Mouse (Mus musculus): ENCODE measurements around the gene Tox2. TPM values are rescaled to one million over a fixed set of nuclear protein-coding genes. Genes with fewer than 3 reads are reported as not detected.

Tox2 gene
- 4.2 and 5.1 TPM in 2 replicates for polyA plus RNA-seq (2014; fragmentation: Nextera tagmentation; extraction: Ambion mirVana)

GRCm38 (mm10) chr2:163202884-163203634 is at the start of gene Tox2:
Gene Tox2 (plus strand): TSS chr2:163203125.
- Histone ChIP-seq H3K9ac (ENCODE audit: low read depth, low read length) (peak within 1 kb of the TSS; percentile 58), H3K4me1 (ENCODE audit: control insufficient read depth, insufficient read depth, low read length) (peaks cover 18% of the 10 kb centered on the region; the same call in 1 of the 2 replicates), H3K27me3 (replicated peaks; ENCODE audit: control insufficient read depth, insufficient read depth, low read length) (peaks cover 44% of the 10 kb centered on the region), H3K36me3 (ENCODE audit: control insufficient read depth, insufficient read depth, low read length) (no peaks in the 10 kb centered on the region), H3K4me2 (ENCODE audit: low read depth, low read length) (peak within 1 kb of the TSS; percentile 91), H3K27ac (replicated peaks; ENCODE audit: low read depth, low read length) (no peak within 1 kb of the TSS), H3K9me3 (ENCODE audit: control insufficient read depth, low read length) (peaks cover 13% of the 10 kb centered on the region), H3K4me3 (ENCODE audit: low read depth, low read length) (peak within 1 kb of the TSS; percentile 53)
- DNase-seq (ENCODE audit: low spot score) = peak; percentile 77
- peak; percentile 89 for ATAC-seq (ENCODE audit: low read depth)
- WGBS = under 1% methylated on average over 39 of the region's 79 CpGs

- no peaks in the 10 kb centered on the region for H3K27me3 ChIP-seq (replicated peaks; ENCODE audit: control insufficient read depth, insufficient read depth, low read length)
- no peak overlapping the region for H3K27ac ChIP-seq (replicated peaks; ENCODE audit: low read depth, low read length)
- WGBS = 91% methylated on average over 8 of the region's 8 CpGs
- no peaks in the 10 kb centered on the region for H3K4me1 ChIP-seq (ENCODE audit: control insufficient read depth, insufficient read depth, low read length)
- no peaks in the 10 kb centered on the region for H3K9me3 ChIP-seq (ENCODE audit: control insufficient read depth, low read length)
- no peaks in the 10 kb centered on the region for H3K36me3 ChIP-seq (ENCODE audit: control insufficient read depth, insufficient read depth, low read length)
- H3K4me2 ChIP-seq (ENCODE audit: low read depth, low read length) = no peak overlapping the region
- DNase-seq (ENCODE audit: low spot score) (no peak), ATAC-seq (ENCODE audit: low read depth) (no peak)
- H3K9ac ChIP-seq (ENCODE audit: low read depth, low read length) = no peak overlapping the region
- no peak overlapping the region for H3K4me3 ChIP-seq (ENCODE audit: low read depth, low read length)
These were observed 48.3 kb upstream of the Tox2 start for GRCm38 (mm10) chr2:163154673-163155072.

GRCm38 (mm10) chr2:163158979-163159378 is 43.9 kb upstream of the Tox2 start:
- WGBS = 91% methylated on average over 9 of the region's 9 CpGs
- no peak overlapping the region for H3K9ac ChIP-seq (ENCODE audit: low read depth, low read length)
- H3K4me3 ChIP-seq (ENCODE audit: low read depth, low read length) = no peak overlapping the region
- DNase-seq (ENCODE audit: low spot score) (no peak), ATAC-seq (ENCODE audit: low read depth) (no peak)
- H3K27me3 ChIP-seq (replicated peaks; ENCODE audit: control insufficient read depth, insufficient read depth, low read length) = no peaks in the 10 kb centered on the region
- H3K9me3 ChIP-seq (ENCODE audit: control insufficient read depth, low read length) = no peaks in the 10 kb centered on the region; the same call in 1 of the 2 replicates
- no peak overlapping the region for H3K4me2 ChIP-seq (ENCODE audit: low read depth, low read length)
- H3K27ac ChIP-seq (replicated peaks; ENCODE audit: low read depth, low read length) = no peak overlapping the region
- no peaks in the 10 kb centered on the region for H3K36me3 ChIP-seq (ENCODE audit: control insufficient read depth, insufficient read depth, low read length)
- no peaks in the 10 kb centered on the region for H3K4me1 ChIP-seq (ENCODE audit: control insufficient read depth, insufficient read depth, low read length)

- Histone ChIP-seq H3K4me2 (ENCODE audit: low read depth, low read length) (no peak overlapping the region), H3K27me3 (replicated peaks; ENCODE audit: control insufficient read depth, insufficient read depth, low read length) (no peaks in the 10 kb centered on the region), H3K9me3 (ENCODE audit: control insufficient read depth, low read length) (no peaks in the 10 kb centered on the region; the same call in 1 of the 2 replicates), H3K9ac (ENCODE audit: low read depth, low read length) (no peak overlapping the region), H3K27ac (replicated peaks; ENCODE audit: low read depth, low read length) (no peak overlapping the region), H3K36me3 (ENCODE audit: control insufficient read depth, insufficient read depth, low read length) (no peaks in the 10 kb centered on the region), H3K4me1 (ENCODE audit: control insufficient read depth, insufficient read depth, low read length) (0 out of 2 replicates have a peak, but pooled peaks cover 3% of the 10 kb centered on the region), H3K4me3 (ENCODE audit: low read depth, low read length) (no peak overlapping the region)
- ATAC-seq (ENCODE audit: low read depth) = no peak
- 81% methylated on average over 10 of the region's 10 CpGs for WGBS
- DNase-seq (ENCODE audit: low spot score) = no peak
These were observed 38.4 kb upstream of the Tox2 start for GRCm38 (mm10) chr2:163164461-163164990.

GRCm38 (mm10) chr2:163166067-163166805 is 36.7 kb upstream of the Tox2 start:
- no peaks in the 10 kb centered on the region for H3K27me3 ChIP-seq (replicated peaks; ENCODE audit: control insufficient read depth, insufficient read depth, low read length)
- ATAC-seq (ENCODE audit: low read depth) = peak; percentile 18; the same call in 1 of the 2 replicates
- H3K27ac ChIP-seq (replicated peaks; ENCODE audit: low read depth, low read length) = no peak overlapping the region
- no peak overlapping the region for H3K4me3 ChIP-seq (ENCODE audit: low read depth, low read length)
- no peak overlapping the region for H3K4me2 ChIP-seq (ENCODE audit: low read depth, low read length)
- H3K36me3 ChIP-seq (ENCODE audit: control insufficient read depth, insufficient read depth, low read length) = no peaks in the 10 kb centered on the region
- DNase-seq (ENCODE audit: low spot score) = no peak
- 0 out of 2 replicates have a peak, but pooled peaks cover 3% of the 10 kb centered on the region for H3K4me1 ChIP-seq (ENCODE audit: control insufficient read depth, insufficient read depth, low read length)
- no peak overlapping the region for H3K9ac ChIP-seq (ENCODE audit: low read depth, low read length)
- H3K9me3 ChIP-seq (ENCODE audit: control insufficient read depth, low read length) = no peaks in the 10 kb centered on the region; the same call in 1 of the 2 replicates
- 44% methylated on average over 13 of the region's 13 CpGs for WGBS

- 87% methylated on average over 11 of the region's 11 CpGs for WGBS
- DNase-seq (ENCODE audit: low spot score) = no peak
- no peaks in the 10 kb centered on the region for H3K9me3 ChIP-seq (ENCODE audit: control insufficient read depth, low read length)
These were observed 31.0 kb upstream of the Tox2 start for GRCm38 (mm10) chr2:163171891-163172290.

GRCm38 (mm10) chr2:163174066-163174465 is 28.9 kb upstream of the Tox2 start:
- no peak overlapping the region for H3K9ac ChIP-seq (ENCODE audit: low read depth, low read length)
- no peaks in the 10 kb centered on the region for H3K36me3 ChIP-seq (ENCODE audit: control insufficient read depth, insufficient read depth, low read length)
- no peaks in the 10 kb centered on the region for H3K9me3 ChIP-seq (ENCODE audit: control insufficient read depth, low read length)
- ATAC-seq (ENCODE audit: low read depth) = no peak
- no peaks in the 10 kb centered on the region for H3K27me3 ChIP-seq (replicated peaks; ENCODE audit: control insufficient read depth, insufficient read depth, low read length)
- peak; percentile 38 for DNase-seq (ENCODE audit: low spot score)
- H3K4me3 ChIP-seq (ENCODE audit: low read depth, low read length) = no peak overlapping the region
- no peaks in the 10 kb centered on the region for H3K4me1 ChIP-seq (ENCODE audit: control insufficient read depth, insufficient read depth, low read length)
- 47% methylated on average over 7 of the region's 7 CpGs for WGBS
- no peak overlapping the region for H3K4me2 ChIP-seq (ENCODE audit: low read depth, low read length)
- H3K27ac ChIP-seq (replicated peaks; ENCODE audit: low read depth, low read length) = no peak overlapping the region

More at GRCm38 (mm10) chr2:163171891-163172290, 31.0 kb upstream of the Tox2 start:
- Histone ChIP-seq H3K4me3 (ENCODE audit: low read depth, low read length) (no peak overlapping the region), H3K27ac (replicated peaks; ENCODE audit: low read depth, low read length) (no peak overlapping the region), H3K27me3 (replicated peaks; ENCODE audit: control insufficient read depth, insufficient read depth, low read length) (no peaks in the 10 kb centered on the region), H3K9ac (ENCODE audit: low read depth, low read length) (no peak overlapping the region), H3K4me1 (ENCODE audit: control insufficient read depth, insufficient read depth, low read length) (no peaks in the 10 kb centered on the region), H3K4me2 (ENCODE audit: low read depth, low read length) (no peak overlapping the region), H3K36me3 (ENCODE audit: control insufficient read depth, insufficient read depth, low read length) (no peaks in the 10 kb centered on the region)
- ATAC-seq (ENCODE audit: low read depth) = no peak

GRCm38 (mm10) chr2:163175831-163176230 is 27.1 kb upstream of the Tox2 start:
- WGBS = 90% methylated on average over 7 of the region's 8 CpGs
- H3K4me3 ChIP-seq (ENCODE audit: low read depth, low read length) = no peak overlapping the region
- no peaks in the 10 kb centered on the region for H3K36me3 ChIP-seq (ENCODE audit: control insufficient read depth, insufficient read depth, low read length)
- DNase-seq (ENCODE audit: low spot score) (no peak), ATAC-seq (ENCODE audit: low read depth) (no peak)
- H3K27ac ChIP-seq (replicated peaks; ENCODE audit: low read depth, low read length) = no peak overlapping the region
- no peaks in the 10 kb centered on the region for H3K9me3 ChIP-seq (ENCODE audit: control insufficient read depth, low read length)
- no peak overlapping the region for H3K9ac ChIP-seq (ENCODE audit: low read depth, low read length)
- no peaks in the 10 kb centered on the region for H3K4me1 ChIP-seq (ENCODE audit: control insufficient read depth, insufficient read depth, low read length)
- H3K27me3 ChIP-seq (replicated peaks; ENCODE audit: control insufficient read depth, insufficient read depth, low read length) = no peaks in the 10 kb centered on the region
- no peak overlapping the region for H3K4me2 ChIP-seq (ENCODE audit: low read depth, low read length)
